In genomic region chr8:70905831-70906736, GRCm38 (mm10) we compare ENCODE assay signal across 8 mouse cellular contexts. TPM values are rescaled to one million over a fixed set of nuclear protein-coding genes. Genes with fewer than 3 reads are reported as not detected.
DNase-seq lines count a peak whose midpoint lies in the region; ATAC-seq and TF ChIP-seq lines count a peak whose summit lies in the region.

Gene Map1s, plus strand, starts transcription at chr8:70905932.

- H3K4me3 ChIP-seq in hindbrain, embryonic 15.5 days = peak within 1 kb of the TSS; percentile 73
- peak within 1 kb of the TSS; percentile 60 for H3K4me3 ChIP-seq in left cerebral cortex, adult 2 months
- H3K4me3 ChIP-seq in macrophage (ENCODE audit: inconsistent target) = peak within 1 kb of the TSS; percentile 46

- 0 out of 2 replicates have a peak, but pooled peaks cover 7% of the 10 kb centered on the region for H3K27me3 ChIP-seq in hindbrain, embryonic 15.5 days

- ATAC-seq in hindbrain, embryonic 15.5 days (ENCODE audit: low FRiP score, low read depth) = peak; percentile 95

- H3K9ac ChIP-seq in hindbrain, embryonic 15.5 days = peak within 1 kb of the TSS; percentile 86

- H3K4me2 ChIP-seq in hindbrain, embryonic 15.5 days = peak within 1 kb of the TSS; percentile 82

- peak; percentile 72 for DNase-seq in T-cell, adult 2 months (ENCODE audit: low spot score)
- peak; percentile 78 to 85 for DNase-seq in cerebellum, postnatal 36 days
- DNase-seq in gastrocnemius, adult 18-20 months (ENCODE audit: low spot score) = peak; percentile 57
- DNase-seq in left cerebral cortex, adult 2 months (ENCODE audit: extremely low spot score in 1 of 2, low spot score in 2 of 2) = peak; percentile 82 to 86
- DNase-seq in retina, postnatal 7 days (ENCODE audit: low read depth, low spot score) = peak; percentile 82
- DNase-seq in urinary bladder, postnatal 14 days (ENCODE audit: low spot score) = peak; percentile 70

- H3K27ac ChIP-seq in hindbrain, embryonic 15.5 days (replicated peaks) = peak within 1 kb of the TSS; percentile 93
- peak within 1 kb of the TSS; percentile 94 for H3K27ac ChIP-seq in left cerebral cortex, adult 2 months
- peak within 1 kb of the TSS; percentile 94 for H3K27ac ChIP-seq in macrophage

- intact Hi-C loops in left cerebral cortex, adult 2 months (cut with DNase I) = no loop called here

- no peaks in the 10 kb centered on the region for H3K36me3 ChIP-seq in hindbrain, embryonic 15.5 days
- no peaks in the 10 kb centered on the region for H3K36me3 ChIP-seq in macrophage (ENCODE audit: inconsistent target)

- peaks cover 51% of the 10 kb centered on the region for H3K79me2 ChIP-seq in macrophage (ENCODE audit: inconsistent target)

- H3K4me1 ChIP-seq in hindbrain, embryonic 15.5 days (replicated peaks) = peaks cover 17% of the 10 kb centered on the region

- H3K9me3 ChIP-seq in hindbrain, embryonic 15.5 days = no peaks in the 10 kb centered on the region

- WGBS in hindbrain, embryonic 15.5 days = under 1% methylated on average over 77 of the region's 86 CpGs
- WGBS in macrophage (ENCODE audit: missing documents) = under 1% methylated on average over 81 of the region's 86 CpGs

- TF ChIP-seq CTCF in left cerebral cortex, adult 2 months (IDR thresholded peaks at IDR 0.05) = no peak

RNA-seq across cellular contexts. Expression of gene Map1s, which starts in this region (rescaled TPM):
- 10 to 100 TPM in 1 of 2 experiments, 1 to 10 TPM in 1; 9.4 to 13.7 TPM for total RNA-seq in gastrocnemius, adult 18-20 months (2021)
- polyA plus RNA-seq in hindbrain, embryonic 15.5 days (2015; fragmentation: Nextera tagmentation; extraction: Ambion mirVana) = 62.0 and 68.5 TPM in 2 replicates
- 10 to 100 TPM; 80.4 to 95.7 TPM for total RNA-seq in left cerebral cortex, adult 2 months (2021)
- total RNA-seq in macrophage (2018; cell fraction: chromatin; rRNA removed) = 100 to 1,000 TPM in 16 of 26 experiments, 10 to 100 TPM in 10; 41.7 to 187 (median 122) TPM
- total RNA-seq in macrophage (2018; cell fraction: cytosol; rRNA removed) = 10 to 100 TPM; 20.9 to 48.8 (median 31.8) TPM
- 100 to 1,000 TPM in 5 of 26 experiments, 10 to 100 TPM in 21; 43.2 to 119 (median 83.0) TPM for total RNA-seq in macrophage (2018; cell fraction: nucleus; rRNA removed)
- polyA plus RNA-seq in macrophage (2018) = 20.1 to 42.7 TPM (median 38.1 TPM) in 3 replicates

Comparison
In these comparisons a context has a peak if more than half of its experiments do, and no peak if none do; other contexts are left out.
1. Peak in every context shown above with its lines: DNase-seq, ATAC-seq, H3K4me3 ChIP-seq and H3K27ac ChIP-seq.
2. RNA of gene Map1s (total RNA-seq): 80.4 to 95.7 TPM in left cerebral cortex, adult 2 months; 9.4 to 13.7 TPM in gastrocnemius, adult 18-20 months; every median in the first group is over 4 times any median in the second.